Mouse (Mus musculus) forebrain, embryonic 16.5 days (tissue): ENCODE results near the gene Gnaq. TPM values are rescaled to one million over a fixed set of nuclear protein-coding genes. Genes with fewer than 3 reads are reported as not detected.

Experiments
- ATAC-seq: fragments of 200-750 bp; cut with Nextera tagmentation; 2 replicates; pipeline ENCODE4 v1.8.0; 2017; ENCODE audit warnings: mild to moderate bottlenecking, moderate library complexity
- H3K27ac ChIP-seq: fragments of 300-500 bp; sonication (generic); 2 replicates; pipeline ENCODE4 v1.5.1; 2014; ENCODE audit warnings: low read length, control low read depth
- H3K27me3 ChIP-seq: fragments of 300-500 bp; sonication (generic); replicated peaks from 2 replicates; pipeline ENCODE4 v1.6.1; 2014; ENCODE audit warnings: low read length; ENCODE audit not compliant: control insufficient read depth, insufficient read depth
- H3K36me3 ChIP-seq: fragments of 300-500 bp; sonication (generic); 2 replicates; pipeline ENCODE4 v1.6.1; 2014; ENCODE audit not compliant: control insufficient read depth, insufficient read depth
- H3K4me1 ChIP-seq: fragments of 300-500 bp; sonication (generic); replicated peaks from 2 replicates; pipeline ENCODE4 v1.6.1; 2014; ENCODE audit warnings: low read length; ENCODE audit not compliant: control insufficient read depth, insufficient read depth
- H3K4me2 ChIP-seq: fragments of 300-500 bp; sonication (generic); 2 replicates; pipeline ENCODE4 v1.6.1; 2014; ENCODE audit warnings: mild to moderate bottlenecking, low read length, control low read depth
- H3K4me3 ChIP-seq: fragments of 300-500 bp; sonication (generic); replicated peaks from 2 replicates; pipeline ENCODE4 v1.5.1; 2014; ENCODE audit warnings: mild to moderate bottlenecking, low read length, control low read depth
- H3K9ac ChIP-seq: fragments of 300-500 bp; sonication (generic); replicated peaks from 2 replicates; pipeline ENCODE4 v1.6.1; 2014; ENCODE audit warnings: low read depth, low read length, control low read depth
- H3K9me3 ChIP-seq: fragments of 300-500 bp; sonication (generic); 2 replicates; pipeline ENCODE4 v1.6.1; 2016; ENCODE audit warnings: low read length; ENCODE audit not compliant: control insufficient read depth
- WGBS: fragments of 180-500 bp; shearing (Covaris S2); extraction: QIAGEN DNeasy Blood & Tissue Kit; methylation state at CpG from one replicate; pipeline ENCODE4 v1.1.7; 2014; 5-methylcytosine and 5-hydroxymethylcytosine counted together
- polyA plus RNA-seq: library from polyadenylated mRNA; unstranded; fragments of >200 nt; fragmentation: Nextera tagmentation; extraction: Ambion mirVana; gene quantifications from 2 replicates; pipeline ENCODE4 v1.2.1, GENCODE M21; 2015

The Gnaq gene
- polyA plus RNA-seq, 1 experiment from 2014 or later, result 122 TPM

DNA sequence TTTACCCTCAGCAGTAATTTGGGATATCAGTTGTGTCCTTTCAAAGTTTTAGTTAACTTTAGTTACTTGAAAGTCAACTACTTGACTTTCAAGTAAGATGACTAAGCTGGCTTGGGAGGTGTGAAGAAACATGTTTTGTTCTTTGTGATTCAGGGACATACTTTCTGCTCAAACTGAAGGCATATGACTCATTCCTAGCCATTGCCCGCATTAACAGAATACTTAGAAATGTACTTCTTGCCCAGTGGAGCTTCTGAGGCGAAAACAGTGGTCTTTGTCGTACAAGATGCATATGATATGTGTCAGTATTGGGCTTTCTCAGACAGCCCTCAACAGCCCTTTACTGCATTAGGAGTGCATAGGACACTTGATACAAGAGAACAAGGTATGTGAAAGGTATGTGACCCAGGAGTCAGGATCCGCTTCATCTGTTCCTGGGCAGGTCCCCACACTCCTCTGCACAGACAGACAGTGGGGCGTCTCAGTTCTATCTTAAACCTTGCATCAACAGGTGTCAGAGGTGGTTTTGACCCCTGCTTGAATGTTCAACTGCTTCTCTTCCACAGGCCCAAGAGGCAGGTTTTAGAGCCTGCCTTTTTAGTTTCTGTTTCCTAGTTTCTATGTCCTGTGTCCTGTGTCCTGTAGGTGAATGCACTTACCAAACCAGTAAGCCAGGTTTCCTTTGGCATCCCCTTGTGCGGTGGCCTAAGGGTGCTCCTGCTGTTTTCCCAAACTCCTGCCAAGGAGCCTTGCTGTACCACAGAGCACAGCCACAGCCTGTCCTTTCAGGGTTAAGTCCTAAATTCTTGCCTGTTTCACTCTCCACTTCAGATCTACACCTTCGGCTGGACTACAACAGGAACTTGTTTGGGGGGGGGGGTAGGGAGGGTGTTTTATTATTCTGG is 72.4 kb downstream of the Gnaq start:
- no peaks in the 10 kb centered on the region for H3K9me3 ChIP-seq
- WGBS, result 75% methylated on average over 7 of the region's 7 CpGs
- no peaks in the 10 kb centered on the region for H3K36me3 ChIP-seq
- no peak for ATAC-seq
- no peaks in the 10 kb centered on the region for H3K27me3 ChIP-seq
- no peak overlapping the region for H3K9ac ChIP-seq
- no peak overlapping the region for H3K4me3 ChIP-seq
- H3K27ac ChIP-seq, result no peak overlapping the region
- H3K4me1 ChIP-seq, result no peaks in the 10 kb centered on the region; the same call in 1 of the 2 replicates
- H3K4me2 ChIP-seq, result no peak overlapping the region

DNA sequence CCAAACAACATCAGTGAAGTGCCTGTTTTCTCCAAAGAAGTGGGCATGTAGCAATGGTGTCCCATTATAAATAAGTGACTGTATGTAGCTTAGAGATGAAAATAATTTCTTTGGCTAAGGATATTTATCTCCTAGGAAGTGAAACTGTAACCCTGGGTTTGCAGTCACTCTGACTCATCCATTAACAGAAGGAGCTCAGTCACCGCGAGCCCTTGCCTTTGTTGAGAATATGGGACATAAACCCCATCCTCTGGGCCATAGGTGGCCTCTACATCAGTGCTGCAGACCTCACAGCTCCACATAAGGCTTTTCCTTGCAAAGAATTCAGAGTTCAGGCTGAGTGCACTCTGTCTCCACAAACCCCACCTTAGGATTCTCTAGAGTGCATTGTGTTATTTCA is 77.0 kb downstream of the Gnaq start:
- peaks cover under 1% of the 10 kb centered on the region for H3K4me1 ChIP-seq
- no peak overlapping the region for H3K9ac ChIP-seq
- H3K27ac ChIP-seq, result no peak overlapping the region
- H3K27me3 ChIP-seq, result no peaks in the 10 kb centered on the region
- H3K4me2 ChIP-seq, result no peak overlapping the region
- H3K9me3 ChIP-seq, result no peaks in the 10 kb centered on the region
- ATAC-seq, result no peak
- H3K36me3 ChIP-seq, result no peaks in the 10 kb centered on the region
- no peak overlapping the region for H3K4me3 ChIP-seq
- WGBS, result 93% methylated on average over 2 of the region's 2 CpGs

DNA sequence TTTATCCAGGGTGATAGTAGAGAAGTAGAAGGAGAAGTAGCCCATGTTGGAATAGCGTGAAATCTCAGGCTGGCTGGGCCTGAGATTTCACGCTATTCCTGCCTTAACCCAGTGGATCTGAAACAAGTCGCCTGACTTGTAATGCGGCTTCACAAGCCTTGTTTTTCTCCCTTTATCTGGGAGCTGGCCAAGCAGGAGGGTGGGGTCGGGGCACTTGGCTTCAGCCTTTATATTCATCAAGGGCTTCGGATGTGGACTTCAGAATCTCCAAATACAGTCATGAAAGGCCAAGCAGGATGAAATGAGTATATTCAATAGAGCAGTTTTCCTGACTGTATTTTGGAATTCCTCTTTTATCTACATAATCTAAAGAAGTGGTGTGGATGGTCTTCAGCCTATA is 82.3 kb downstream of the Gnaq start:
- 76% methylated on average over 6 of the region's 6 CpGs for whole genome bisulfite sequencing

DNA sequence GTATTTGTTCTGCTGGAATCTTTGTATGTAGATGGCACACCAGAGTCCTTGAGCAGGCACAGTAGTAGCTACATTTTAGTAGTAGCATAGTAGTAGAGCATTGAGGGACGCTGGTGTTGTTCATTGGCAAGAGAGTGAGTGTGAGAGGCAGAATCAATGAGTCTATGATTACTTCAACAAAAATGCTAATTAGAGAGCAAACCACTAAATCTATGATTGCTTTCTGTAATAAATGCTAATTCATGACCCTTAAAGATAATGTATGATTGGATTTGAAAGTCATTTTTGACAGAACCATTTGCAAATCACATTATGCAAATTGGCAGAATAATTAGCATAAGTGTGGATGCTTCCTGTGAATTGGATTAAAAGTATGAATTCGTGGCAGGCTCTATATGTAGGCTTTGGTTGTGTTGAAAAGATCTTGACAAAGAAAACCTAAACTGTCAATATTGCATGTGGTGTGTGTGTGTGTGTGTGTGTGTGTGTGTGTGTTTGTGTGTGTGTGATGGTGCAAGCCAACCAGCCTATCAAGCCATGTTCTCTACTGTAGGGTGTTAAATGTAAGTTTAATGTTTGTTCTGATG is 82.9 kb downstream of the Gnaq start:
- ATAC-seq, result peak; percentile 75
- Histone ChIP-seq H3K4me2 (no peak overlapping the region), H3K9ac (no peak overlapping the region), H3K36me3 (no peaks in the 10 kb centered on the region), H3K4me3 (no peak overlapping the region), H3K4me1 (peaks cover 18% of the 10 kb centered on the region), H3K9me3 (no peaks in the 10 kb centered on the region), H3K27ac (peak overlapping the region; percentile 4; the same call in 1 of the 2 replicates), H3K27me3 (no peaks in the 10 kb centered on the region)
- WGBS, result 43% methylated on average over 2 of the region's 2 CpGs

More for the DNA sequence above, 82.3 kb downstream of the Gnaq start:
- H3K9me3 ChIP-seq, result no peaks in the 10 kb centered on the region
- ATAC-seq, result no peak
- no peak overlapping the region for H3K4me3 ChIP-seq
- no peaks in the 10 kb centered on the region for H3K27me3 ChIP-seq
- no peak overlapping the region for H3K4me2 ChIP-seq
- no peaks in the 10 kb centered on the region for H3K36me3 ChIP-seq
- H3K4me1 ChIP-seq, result peaks cover 18% of the 10 kb centered on the region
- H3K9ac ChIP-seq, result no peak overlapping the region
- H3K27ac ChIP-seq, result peak overlapping the region; percentile 4; the same call in 1 of the 2 replicates

DNA sequence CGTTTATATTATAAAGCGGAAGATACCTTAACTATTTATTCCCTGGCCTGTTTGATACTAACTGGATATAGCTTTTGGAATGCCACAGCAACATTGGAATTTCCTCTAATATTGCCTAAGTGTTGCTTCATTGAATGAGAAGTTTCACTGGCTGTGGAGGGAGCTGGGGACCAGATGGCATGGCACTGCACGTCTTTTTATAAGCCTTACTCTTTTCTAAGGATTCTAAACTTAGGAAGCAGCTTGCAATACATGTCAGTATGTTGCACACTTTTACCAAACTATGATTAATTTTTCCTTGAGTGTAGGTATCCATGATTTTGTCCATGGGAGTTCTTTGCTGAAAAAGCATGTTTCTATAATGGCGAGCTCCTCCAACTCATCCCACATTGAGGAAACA is 87.3 kb downstream of the Gnaq start:
- Histone ChIP-seq H3K27me3 (no peaks in the 10 kb centered on the region), H3K4me3 (no peak overlapping the region), H3K4me2 (no peak overlapping the region), H3K4me1 (peaks cover 14% of the 10 kb centered on the region), H3K36me3 (no peaks in the 10 kb centered on the region), H3K9me3 (no peaks in the 10 kb centered on the region), H3K27ac (no peak overlapping the region), H3K9ac (no peak overlapping the region)
- ATAC-seq, result no peak
- WGBS, result 77% methylated on average over 4 of the region's 4 CpGs

DNA sequence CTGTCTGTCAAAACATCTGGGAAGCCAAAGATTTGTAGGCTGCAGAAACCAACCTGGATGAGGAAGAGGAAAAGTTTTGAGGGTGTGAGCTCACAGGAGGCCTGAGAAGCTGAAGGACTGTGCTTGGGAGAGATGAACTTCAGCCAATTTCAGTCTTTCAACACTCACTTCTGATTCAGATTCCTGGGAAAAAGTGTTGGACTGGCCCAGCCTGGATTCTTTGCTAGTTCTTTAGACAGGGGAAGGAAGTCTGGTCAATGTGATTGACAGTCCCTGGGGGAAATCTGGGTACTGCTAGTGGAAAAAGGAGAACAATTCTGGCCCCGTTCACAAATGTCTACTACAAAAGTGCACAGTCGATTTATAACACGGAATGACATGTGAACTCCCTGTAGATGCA is 89.9 kb downstream of the Gnaq start:
- Histone ChIP-seq H3K36me3 (no peaks in the 10 kb centered on the region), H3K4me2 (no peak overlapping the region), H3K27ac (no peak overlapping the region), H3K4me3 (no peak overlapping the region), H3K9ac (no peak overlapping the region), H3K4me1 (no peaks in the 10 kb centered on the region; the same call in 1 of the 2 replicates), H3K9me3 (no peaks in the 10 kb centered on the region), H3K27me3 (no peaks in the 10 kb centered on the region)
- ATAC-seq, result no peak
- 84% methylated on average over 3 of the region's 3 CpGs for WGBS

GRCm38 (mm10) chr19:16223126-16223525 is 90.5 kb downstream of the Gnaq start:
- H3K9me3 ChIP-seq, result no peaks in the 10 kb centered on the region
- H3K27ac ChIP-seq, result no peak overlapping the region
- no peak overlapping the region for H3K4me3 ChIP-seq
- H3K4me2 ChIP-seq, result no peak overlapping the region
- H3K27me3 ChIP-seq, result no peaks in the 10 kb centered on the region
- ATAC-seq, result no peak
- H3K4me1 ChIP-seq, result peaks cover 4% of the 10 kb centered on the region
- WGBS, result 93% methylated on average over 3 of the region's 3 CpGs
- H3K9ac ChIP-seq, result no peak overlapping the region
- no peaks in the 10 kb centered on the region for H3K36me3 ChIP-seq

GRCm38 (mm10) chr19:16224831-16225230 is 92.2 kb downstream of the Gnaq start:
- Histone ChIP-seq H3K4me3 (no peak overlapping the region), H3K27me3 (no peaks in the 10 kb centered on the region), H3K4me1 (peaks cover 6% of the 10 kb centered on the region), H3K4me2 (no peak overlapping the region), H3K36me3 (no peaks in the 10 kb centered on the region), H3K9ac (no peak overlapping the region), H3K9me3 (no peaks in the 10 kb centered on the region), H3K27ac (no peak overlapping the region)
- ATAC-seq, result no peak
- WGBS, result 50% methylated on average over 2 of the region's 2 CpGs

DNA sequence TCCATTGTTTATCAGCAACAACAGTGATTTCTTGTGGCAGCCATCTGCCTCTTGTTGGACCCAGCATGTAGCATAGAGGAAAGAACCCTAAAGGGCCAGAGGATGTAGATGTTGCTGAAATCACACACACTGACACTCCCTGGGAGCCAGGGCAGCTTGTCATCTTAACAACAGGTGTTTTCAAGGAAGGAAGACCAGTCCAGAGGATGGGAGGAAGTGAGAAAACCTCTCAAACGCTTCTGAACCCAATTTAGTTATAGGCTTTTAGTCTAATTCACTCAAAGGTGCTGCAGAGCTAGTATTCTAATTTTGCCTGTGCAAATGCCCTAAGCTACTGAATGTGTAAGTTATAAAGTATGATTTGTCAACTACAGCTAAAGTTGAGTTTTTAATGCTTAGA is 99.0 kb downstream of the Gnaq start:
- Histone ChIP-seq H3K36me3 (no peaks in the 10 kb centered on the region), H3K4me1 (peaks cover 6% of the 10 kb centered on the region), H3K27me3 (no peaks in the 10 kb centered on the region), H3K4me2 (no peak overlapping the region), H3K4me3 (no peak overlapping the region), H3K9ac (no peak overlapping the region), H3K9me3 (no peaks in the 10 kb centered on the region), H3K27ac (no peak overlapping the region)
- ATAC-seq, result no peak
- WGBS, result 71% methylated on average over 1 of the region's 1 CpGs
